Mouse (Mus musculus): ENCODE data around the gene Lrrc3. TPM values are rescaled to one million over a fixed set of nuclear protein-coding genes. Genes with fewer than 3 reads are reported as not detected.

Gene Lrrc3
- polyA plus RNA-seq, 1 experiment from 2014 or later: 19.6 TPM

GRCm38 (mm10) chr10:77882553-77882952, 19.8 kb downstream of the Lrrc3 start:
- H3K9me3 ChIP-seq (ENCODE audit: control insufficient read depth, low read length): no peaks in the 10 kb centered on the region
- H3K27ac ChIP-seq: no peak overlapping the region
- WGBS: 87% methylated on average over 5 of the region's 5 CpGs
- H3K9ac ChIP-seq: no peak overlapping the region
- H3K4me3 ChIP-seq (replicated peaks; ENCODE audit: low read length): no peak overlapping the region
- DNase-seq (ENCODE audit: low spot score) (no peak), ATAC-seq (ENCODE audit: low FRiP score) (no peak)
- H3K36me3 ChIP-seq (replicated peaks; ENCODE audit: control insufficient read depth, insufficient read depth): no peaks in the 10 kb centered on the region
- no peaks in the 10 kb centered on the region for H3K27me3 ChIP-seq (ENCODE audit: control insufficient read depth, insufficient read depth, low read length)
- no peak overlapping the region for H3K4me2 ChIP-seq (replicated peaks)
- H3K4me1 ChIP-seq (replicated peaks; ENCODE audit: control insufficient read depth, insufficient read depth, low read length): no peaks in the 10 kb centered on the region

DNA sequence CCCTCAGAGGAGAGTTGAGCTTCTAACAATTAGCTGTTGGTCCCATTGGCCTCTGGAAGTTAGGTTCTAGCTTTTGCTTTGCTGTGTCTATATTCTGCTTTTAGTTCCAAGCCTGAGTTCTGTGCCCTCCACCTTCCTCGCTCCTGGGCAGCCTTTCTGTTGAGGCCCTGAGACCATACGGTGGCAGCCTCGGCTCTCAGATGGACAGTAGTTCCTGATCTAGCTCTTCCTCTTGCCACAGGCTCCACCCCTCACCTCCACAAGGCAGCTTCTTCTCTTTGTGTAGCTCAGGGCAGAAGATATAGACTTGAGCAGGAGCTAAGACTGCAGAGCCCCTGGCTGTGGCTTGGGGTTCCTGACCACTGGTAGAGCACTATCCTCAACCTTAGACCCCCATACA, 22.0 kb downstream of the Lrrc3 start:
- 71% methylated on average over 3 of the region's 3 CpGs for WGBS
- ATAC-seq (ENCODE audit: low FRiP score): no peak
- H3K27me3 ChIP-seq (ENCODE audit: control insufficient read depth, insufficient read depth, low read length): no peaks in the 10 kb centered on the region

GRCm38 (mm10) chr10:77878985-77879384, 23.4 kb downstream of the Lrrc3 start:
- DNase-seq (ENCODE audit: low spot score) (no peak), ATAC-seq (ENCODE audit: low FRiP score) (no peak)
- no peaks in the 10 kb centered on the region for H3K4me1 ChIP-seq (replicated peaks; ENCODE audit: control insufficient read depth, insufficient read depth, low read length)
- WGBS: 67% methylated on average over 6 of the region's 6 CpGs
- H3K9ac ChIP-seq: no peak overlapping the region
- no peak overlapping the region for H3K4me2 ChIP-seq (replicated peaks)
- H3K4me3 ChIP-seq (replicated peaks; ENCODE audit: low read length): no peak overlapping the region
- no peaks in the 10 kb centered on the region for H3K36me3 ChIP-seq (replicated peaks; ENCODE audit: control insufficient read depth, insufficient read depth)
- H3K27ac ChIP-seq: no peak overlapping the region
- no peaks in the 10 kb centered on the region for H3K9me3 ChIP-seq (ENCODE audit: control insufficient read depth, low read length)
- no peaks in the 10 kb centered on the region for H3K27me3 ChIP-seq (ENCODE audit: control insufficient read depth, insufficient read depth, low read length)

More for the DNA sequence above, 22.0 kb downstream of the Lrrc3 start:
- H3K4me3 ChIP-seq (replicated peaks; ENCODE audit: low read length): no peak overlapping the region
- no peak for DNase-seq (ENCODE audit: low spot score)
- no peak overlapping the region for H3K27ac ChIP-seq
- no peaks in the 10 kb centered on the region for H3K36me3 ChIP-seq (replicated peaks; ENCODE audit: control insufficient read depth, insufficient read depth)
- no peak overlapping the region for H3K4me2 ChIP-seq (replicated peaks)
- H3K4me1 ChIP-seq (replicated peaks; ENCODE audit: control insufficient read depth, insufficient read depth, low read length): no peaks in the 10 kb centered on the region
- H3K9ac ChIP-seq: no peak overlapping the region
- H3K9me3 ChIP-seq (ENCODE audit: control insufficient read depth, low read length): no peaks in the 10 kb centered on the region

- no peaks in the 10 kb centered on the region for H3K36me3 ChIP-seq (replicated peaks; ENCODE audit: control insufficient read depth, insufficient read depth)
- no peak for ATAC-seq (ENCODE audit: low FRiP score)
- H3K4me2 ChIP-seq (replicated peaks): no peak overlapping the region
- no peak overlapping the region for H3K4me3 ChIP-seq (replicated peaks; ENCODE audit: low read length)
- H3K9ac ChIP-seq: no peak overlapping the region
- no peaks in the 10 kb centered on the region for H3K9me3 ChIP-seq (ENCODE audit: control insufficient read depth, low read length)
- no peak overlapping the region for H3K27ac ChIP-seq
- no peaks in the 10 kb centered on the region for H3K4me1 ChIP-seq (replicated peaks; ENCODE audit: control insufficient read depth, insufficient read depth, low read length)
- 90% methylated on average over 7 of the region's 7 CpGs for WGBS
- no peaks in the 10 kb centered on the region for H3K27me3 ChIP-seq (ENCODE audit: control insufficient read depth, insufficient read depth, low read length)
- no peak for DNase-seq (ENCODE audit: low spot score)
Measured at GRCm38 (mm10) chr10:77869651-77870050, 32.7 kb downstream of the Lrrc3 start.

DNA sequence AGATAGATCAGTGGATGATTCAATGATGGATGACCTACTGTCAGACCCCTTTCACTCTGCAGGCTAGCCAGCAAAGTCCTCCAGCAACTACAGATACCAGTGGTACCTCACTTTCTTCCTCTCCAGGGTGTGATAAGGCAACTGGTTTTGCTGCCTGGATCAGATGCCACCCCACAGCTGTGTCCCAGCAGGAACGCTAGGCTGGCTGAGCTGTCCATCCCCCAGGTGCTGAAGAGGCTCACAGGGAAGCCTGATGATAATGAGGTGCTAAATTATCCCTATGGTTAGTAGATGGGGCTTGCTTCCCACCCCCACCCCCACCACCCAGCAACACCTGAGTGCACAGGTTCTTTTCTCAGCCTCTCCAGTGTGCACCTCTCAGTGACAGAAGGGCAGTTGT, 34.8 kb downstream of the Lrrc3 start:
- no peaks in the 10 kb centered on the region for H3K4me1 ChIP-seq (replicated peaks; ENCODE audit: control insufficient read depth, insufficient read depth, low read length)
- 18% methylated on average over 1 of the region's 1 CpGs for WGBS
- no peak for DNase-seq (ENCODE audit: low spot score)
- no peak overlapping the region for H3K4me2 ChIP-seq (replicated peaks)
- H3K9me3 ChIP-seq (ENCODE audit: control insufficient read depth, low read length): no peaks in the 10 kb centered on the region
- no peak overlapping the region for H3K27ac ChIP-seq
- no peaks in the 10 kb centered on the region for H3K36me3 ChIP-seq (replicated peaks; ENCODE audit: control insufficient read depth, insufficient read depth)
- no peak overlapping the region for H3K9ac ChIP-seq
- H3K4me3 ChIP-seq (replicated peaks; ENCODE audit: low read length): no peak overlapping the region
- no peak for ATAC-seq (ENCODE audit: low FRiP score)
- H3K27me3 ChIP-seq (ENCODE audit: control insufficient read depth, insufficient read depth, low read length): no peaks in the 10 kb centered on the region

DNA sequence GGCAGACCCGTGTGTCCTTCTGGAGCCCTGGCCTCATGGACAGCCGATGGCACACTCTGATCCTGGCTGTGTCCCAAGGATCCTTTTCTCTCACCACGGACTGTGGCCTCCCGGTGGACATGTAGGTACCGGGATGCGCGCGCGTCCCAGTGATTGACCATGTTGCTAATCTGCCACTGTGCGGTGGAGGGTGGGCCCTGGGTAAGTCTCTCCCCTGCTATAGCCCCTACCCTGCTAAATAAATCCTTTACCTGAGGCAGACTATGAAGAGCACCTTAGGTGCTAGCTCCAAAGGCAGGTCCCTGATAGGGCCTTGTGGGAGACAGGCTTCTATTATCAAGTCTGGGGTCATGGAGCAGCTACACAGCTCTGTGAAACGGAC, 37.6 kb downstream of the Lrrc3 start:
- DNase-seq (ENCODE audit: low spot score) (no peak), ATAC-seq (ENCODE audit: low FRiP score) (no peak; the same call in none of the 2 replicates)
- Histone ChIP-seq H3K27me3 (ENCODE audit: control insufficient read depth, insufficient read depth, low read length) (no peaks in the 10 kb centered on the region), H3K36me3 (replicated peaks; ENCODE audit: control insufficient read depth, insufficient read depth) (no peaks in the 10 kb centered on the region), H3K4me2 (replicated peaks) (peak overlapping the region; percentile 34), H3K4me3 (replicated peaks; ENCODE audit: low read length) (peak overlapping the region; percentile 14), H3K9ac (peak overlapping the region; percentile 4; the same call in 1 of the 2 replicates), H3K9me3 (ENCODE audit: control insufficient read depth, low read length) (no peaks in the 10 kb centered on the region), H3K27ac (no peak overlapping the region), H3K4me1 (replicated peaks; ENCODE audit: control insufficient read depth, insufficient read depth, low read length) (no peaks in the 10 kb centered on the region)
- 39% methylated on average over 11 of the region's 11 CpGs for WGBS

GRCm38 (mm10) chr10:77864067-77864761, 38.1 kb downstream of the Lrrc3 start:
- Histone ChIP-seq H3K27me3 (ENCODE audit: control insufficient read depth, insufficient read depth, low read length) (no peaks in the 10 kb centered on the region), H3K36me3 (replicated peaks; ENCODE audit: control insufficient read depth, insufficient read depth) (no peaks in the 10 kb centered on the region), H3K4me1 (replicated peaks; ENCODE audit: control insufficient read depth, insufficient read depth, low read length) (no peaks in the 10 kb centered on the region), H3K4me3 (replicated peaks; ENCODE audit: low read length) (peak overlapping the region; percentile 14), H3K9me3 (ENCODE audit: control insufficient read depth, low read length) (no peaks in the 10 kb centered on the region), H3K27ac (no peak overlapping the region), H3K9ac (peak overlapping the region; percentile 4; the same call in 1 of the 2 replicates), H3K4me2 (replicated peaks) (peak overlapping the region; percentile 34)
- WGBS: 48% methylated on average over 14 of the region's 14 CpGs
- ATAC-seq (ENCODE audit: low FRiP score): peak; percentile 70
- DNase-seq (ENCODE audit: low spot score): no peak

DNA sequence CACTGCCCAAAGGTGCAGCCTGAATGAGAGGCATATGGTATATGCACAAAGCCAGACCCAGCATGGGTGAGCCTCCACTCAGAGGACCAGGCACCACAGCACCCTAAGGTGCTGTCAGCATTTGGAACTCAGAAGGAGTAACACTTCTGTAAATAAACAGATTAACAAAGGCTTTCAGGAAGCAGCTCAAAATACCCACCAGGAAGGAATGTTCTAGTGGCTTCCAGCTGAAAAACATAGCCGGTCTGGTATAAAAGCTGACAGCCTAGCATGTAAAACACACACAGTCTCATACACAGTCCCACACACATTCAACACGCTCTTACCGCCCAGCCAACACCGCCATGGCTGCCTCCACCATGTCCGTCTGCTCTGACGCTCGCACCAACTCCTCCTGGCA, 40.7 kb downstream of the Lrrc3 start, which contains the start of gene Gm3285:
TSS of gene Gm3285 (plus strand) at position 301 of the 400 bp plus-strand sequence.
- Histone ChIP-seq H3K9ac (no peak within 1 kb of the TSS), H3K4me3 (replicated peaks; ENCODE audit: low read length) (no peak within 1 kb of the TSS), H3K4me1 (replicated peaks; ENCODE audit: control insufficient read depth, insufficient read depth, low read length) (no peaks in the 10 kb centered on the region), H3K36me3 (replicated peaks; ENCODE audit: control insufficient read depth, insufficient read depth) (no peaks in the 10 kb centered on the region), H3K9me3 (ENCODE audit: control insufficient read depth, low read length) (no peaks in the 10 kb centered on the region), H3K4me2 (replicated peaks) (no peak within 1 kb of the TSS), H3K27me3 (ENCODE audit: control insufficient read depth, insufficient read depth, low read length) (no peaks in the 10 kb centered on the region), H3K27ac (no peak within 1 kb of the TSS)
- ATAC-seq (ENCODE audit: low FRiP score) (no peak), DNase-seq (ENCODE audit: low spot score) (no peak)
- 45% methylated on average over 7 of the region's 7 CpGs for WGBS

- ATAC-seq (ENCODE audit: low FRiP score) (no peak), DNase-seq (ENCODE audit: low spot score) (no peak)
- no peak within 1 kb of the TSS for H3K4me2 ChIP-seq (replicated peaks)
- 70% methylated on average over 9 of the region's 9 CpGs for WGBS
- H3K9ac ChIP-seq: no peak within 1 kb of the TSS
- no peaks in the 10 kb centered on the region for H3K36me3 ChIP-seq (replicated peaks; ENCODE audit: control insufficient read depth, insufficient read depth)
- H3K4me3 ChIP-seq (replicated peaks; ENCODE audit: low read length): no peak within 1 kb of the TSS
- H3K4me1 ChIP-seq (replicated peaks; ENCODE audit: control insufficient read depth, insufficient read depth, low read length): no peaks in the 10 kb centered on the region
- no peaks in the 10 kb centered on the region for H3K27me3 ChIP-seq (ENCODE audit: control insufficient read depth, insufficient read depth, low read length)
- H3K9me3 ChIP-seq (ENCODE audit: control insufficient read depth, low read length): peaks cover 4% of the 10 kb centered on the region; the same call in 1 of the 2 replicates
- no peak within 1 kb of the TSS for H3K27ac ChIP-seq
Measured at GRCm38 (mm10) chr10:77852559-77852958, 49.8 kb downstream of the Lrrc3 start, which contains the start of gene Gm10318. Gene Gm10318 (plus strand): TSS chr10:77852859.

All from hindbrain, embryonic 14.5 days (tissue).